Mouse (Mus musculus): ENCODE measurements around the gene Vmn2r54.
"Not testable (repeated sequence)": the region's sequence is repeated elsewhere in the genome, so short reads cannot be mapped to it uniquely, and the experiment has no call there.

The Vmn2r54 gene

DNA sequence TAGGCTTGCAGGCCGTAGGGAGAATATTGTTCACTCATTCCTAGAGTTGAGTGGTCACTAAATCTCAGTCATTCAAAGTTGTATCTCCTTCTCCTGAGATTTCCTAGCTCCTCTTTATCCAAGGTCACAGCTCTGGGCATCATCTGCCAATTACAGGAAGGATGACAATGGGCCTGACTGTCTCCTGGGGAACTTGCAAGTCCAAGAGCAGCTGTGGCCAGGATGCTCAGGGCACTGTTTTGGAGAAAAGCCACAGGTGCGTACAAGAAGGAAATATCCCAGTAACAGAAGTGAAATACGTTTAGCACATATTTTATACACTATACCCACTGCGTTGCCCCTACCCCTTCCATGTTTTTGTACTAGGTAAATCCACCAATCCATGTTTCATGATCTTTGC lies at the start of gene Vmn2r54:
Vmn2r54 (minus strand) TSS at position 101 of the 400 bp plus-strand sequence.
- not testable (repeated sequence) for DNase-seq

DNA sequence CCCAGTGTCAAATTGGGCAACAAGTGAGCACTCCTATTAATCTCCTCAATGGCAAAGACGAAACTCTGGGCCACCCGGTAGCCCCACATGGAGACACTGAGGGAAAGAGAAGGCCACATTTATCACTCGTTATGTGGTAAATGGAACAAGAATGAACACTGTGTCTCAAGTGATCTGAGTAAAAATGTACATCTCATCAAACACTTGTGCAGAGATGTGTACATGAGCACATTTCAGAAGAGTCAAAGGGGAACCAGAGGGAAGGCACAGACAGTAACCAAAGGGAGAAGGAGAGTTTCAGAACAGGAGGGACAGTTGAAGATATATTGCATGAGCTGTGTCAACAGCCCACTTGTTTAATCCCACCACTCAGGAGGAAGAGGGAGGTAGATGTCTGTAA lies 44.8 kb upstream of the Vmn2r54 start, which contains the start of gene Vmn2r55:
Vmn2r55 (minus strand) TSS at position 101 of the 400 bp plus-strand sequence.
- not testable (repeated sequence) for DNase-seq

DNA sequence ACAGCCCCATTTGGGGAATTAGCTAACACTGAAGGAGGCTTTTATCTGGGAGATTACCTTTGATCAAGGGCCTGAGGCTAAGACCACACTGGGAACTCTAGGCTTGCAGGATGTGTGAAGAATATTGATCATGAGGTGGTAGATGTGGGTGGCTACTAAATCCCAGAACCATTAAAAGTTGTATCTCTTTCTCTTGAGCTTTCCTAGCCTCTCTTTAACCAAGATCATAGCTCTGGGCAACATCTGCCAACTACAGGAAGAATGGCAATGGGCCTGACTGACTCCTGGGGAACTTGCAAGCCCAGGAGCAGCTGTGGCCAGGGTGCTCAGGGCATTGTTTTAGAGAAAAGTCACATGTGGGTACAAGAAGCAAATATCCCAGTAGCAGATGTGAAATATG lies 31.4 kb downstream of the Vmn2r54 start, which contains the start of gene Vmn2r53:
Vmn2r53 (minus strand) TSS at position 101 of the 400 bp plus-strand sequence.
- no peak for DNase-seq

Measured in kidney, adult 9 months (tissue).